Mouse (Mus musculus) C2C12 (cell line): ENCODE data around the gene Pank1. TPM values are rescaled to one million over a fixed set of nuclear protein-coding genes. Genes with fewer than 3 reads are reported as not detected.

Source experiments
- H3K27me3 ChIP-seq: one replicate; pipeline ENCODE4 v1.6.1; 2011; ENCODE audit not compliant: control insufficient read depth, insufficient read depth, insufficient read length
- H3K36me3 ChIP-seq: one replicate; pipeline ENCODE4 v1.6.1; 2011; ENCODE audit not compliant: control insufficient read depth, insufficient read depth
- H3K4me3 ChIP-seq: one replicate; pipeline ENCODE4 v1.5.1; 2011; ENCODE audit warnings: mild to moderate bottlenecking, control low read depth; ENCODE audit not compliant: poor library complexity, insufficient read depth, severe bottlenecking
- H3K79me2 ChIP-seq: one replicate; pipeline ENCODE4 v1.6.1; 2011; ENCODE audit not compliant: control insufficient read depth, insufficient read depth
- H3K79me3 ChIP-seq: one replicate; pipeline ENCODE4 v1.6.1; 2011; ENCODE audit warnings: low read depth, control low read depth
- H3ac ChIP-seq: one replicate; pipeline ENCODE3; 2011; ENCODE audit warnings: low read depth; ENCODE audit not compliant: control insufficient read depth, insufficient read length
- CEBPB ChIP-seq: IDR thresholded peaks from one replicate; pipeline ENCODE4 v1.6.1; 2011; ENCODE audit warnings: low read depth, mild to moderate bottlenecking, control low read depth, moderate library complexity
- CTCF ChIP-seq: IDR thresholded peaks from one replicate; pipeline ENCODE4 v1.5.1; 2011; ENCODE audit not compliant: control insufficient read depth, insufficient read depth, insufficient read length
- FOSL1 ChIP-seq: IDR thresholded peaks from one replicate; pipeline ENCODE4 v1.8.0; 2011; ENCODE audit warnings: mild to moderate bottlenecking, low read length; ENCODE audit not compliant: poor library complexity, insufficient read depth, severe bottlenecking
- MAX ChIP-seq: IDR thresholded peaks from one replicate; pipeline ENCODE4 v1.6.1; 2011; ENCODE audit warnings: mild to moderate bottlenecking, control low read depth
- MYOD1 ChIP-seq: IDR thresholded peaks from one replicate; pipeline ENCODE4 v1.6.1; 2011; ENCODE audit warnings: low read depth; ENCODE audit not compliant: control insufficient read depth, insufficient read length
- MYOG ChIP-seq: IDR thresholded peaks from one replicate; pipeline ENCODE4 v1.6.1; 2011; ENCODE audit not compliant: control insufficient read depth, insufficient read length; ENCODE audit errors: extremely low read depth
- USF1 ChIP-seq: IDR thresholded peaks from one replicate; pipeline ENCODE4 v1.6.1; 2011; ENCODE audit warnings: low read depth, mild to moderate bottlenecking, control low read depth, moderate library complexity
- polyA plus RNA-seq: library from polyadenylated mRNA; unstranded; fragments of >200 nt; fragmentation: generic; extraction: Trizol; gene quantifications from one replicate; pipeline ENCODE4 v1.2.1, GENCODE M21; 2012; ENCODE audit warnings: missing spikeins

Gene Pank1
- polyA plus RNA-seq, 1 experiment = 5.1 TPM

GRCm38 (mm10) chr19:34799644-34800267 lies 79.5 kb downstream of the Pank1 start:
- Histone ChIP-seq H3K4me3 (no peak overlapping the region), H3K36me3 (no peaks in the 10 kb centered on the region), H3K27me3 (no peaks in the 10 kb centered on the region), H3K79me2 (no peaks in the 10 kb centered on the region), H3K79me3 (no peaks in the 10 kb centered on the region), H3ac (no peak overlapping the region)
- TF ChIP-seq CEBPB (no peak), CTCF (no peak), FOSL1 (no peak), USF1 (no peak), MAX (no peak), MYOD1 (no peak)

- TF ChIP-seq MAX = no peak
- no peak for TF ChIP-seq MYOD1
- no peak for TF ChIP-seq CEBPB
- no peak for TF ChIP-seq CTCF
- no peak for TF ChIP-seq USF1
- TF ChIP-seq FOSL1 = no peak
- TF ChIP-seq MYOG = no peak
- H3K79me2 ChIP-seq = no peaks in the 10 kb centered on the region
- H3K4me3 ChIP-seq = no peak overlapping the region
- H3K27me3 ChIP-seq = no peaks in the 10 kb centered on the region
- no peaks in the 10 kb centered on the region for H3K36me3 ChIP-seq
- no peak overlapping the region for H3ac ChIP-seq
- no peaks in the 10 kb centered on the region for H3K79me3 ChIP-seq
Observed at GRCm38 (mm10) chr19:34796396-34796795, 82.9 kb downstream of the Pank1 start.

- TF ChIP-seq MYOD1 (no peak), FOSL1 (no peak), CTCF (no peak), CEBPB (no peak), MYOG (no peak), MAX (no peak), USF1 (no peak)
Observed at GRCm38 (mm10) chr19:34782491-34782890, 96.8 kb downstream of the Pank1 start.

GRCm38 (mm10) chr19:34778993-34779392 lies 100.3 kb downstream of the Pank1 start:
- H3K79me2 ChIP-seq = no peaks in the 10 kb centered on the region
- TF ChIP-seq CEBPB (no peak), FOSL1 (no peak), USF1 (no peak)
- H3K4me3 ChIP-seq = no peak overlapping the region
- no peaks in the 10 kb centered on the region for H3K27me3 ChIP-seq
- no peak overlapping the region for H3ac ChIP-seq
- H3K36me3 ChIP-seq = no peaks in the 10 kb centered on the region
- H3K79me3 ChIP-seq = no peaks in the 10 kb centered on the region

More at GRCm38 (mm10) chr19:34782491-34782890, 96.8 kb downstream of the Pank1 start:
- Histone ChIP-seq H3K79me2 (no peaks in the 10 kb centered on the region), H3ac (no peak overlapping the region), H3K27me3 (no peaks in the 10 kb centered on the region), H3K36me3 (no peaks in the 10 kb centered on the region), H3K4me3 (no peak overlapping the region), H3K79me3 (no peaks in the 10 kb centered on the region)

GRCm38 (mm10) chr19:34778098-34778497 lies 101.2 kb downstream of the Pank1 start:
- H3K27me3 ChIP-seq = no peaks in the 10 kb centered on the region
- no peak for TF ChIP-seq CEBPB
- no peak for TF ChIP-seq FOSL1
- TF ChIP-seq MAX = no peak
- no peak for TF ChIP-seq CTCF
- no peak for TF ChIP-seq USF1
- TF ChIP-seq MYOD1 = no peak
- TF ChIP-seq MYOG = no peak
- no peaks in the 10 kb centered on the region for H3K79me3 ChIP-seq

GRCm38 (mm10) chr19:34772775-34773174 lies 106.5 kb downstream of the Pank1 start:
- Histone ChIP-seq H3ac (no peak overlapping the region), H3K4me3 (no peak overlapping the region), H3K79me2 (no peaks in the 10 kb centered on the region), H3K79me3 (no peaks in the 10 kb centered on the region), H3K36me3 (no peaks in the 10 kb centered on the region), H3K27me3 (no peaks in the 10 kb centered on the region)
- TF ChIP-seq USF1 (no peak), MYOG (no peak), CEBPB (no peak), FOSL1 (no peak), CTCF (peak; percentile 38), MAX (no peak)

More at GRCm38 (mm10) chr19:34778098-34778497, 101.2 kb downstream of the Pank1 start:
- no peaks in the 10 kb centered on the region for H3K79me2 ChIP-seq
- no peak overlapping the region for H3ac ChIP-seq
- H3K4me3 ChIP-seq = no peak overlapping the region
- no peaks in the 10 kb centered on the region for H3K36me3 ChIP-seq
